ENCODE assay signal across 25 mouse cellular contexts in genomic region chr15:103362333-103362732, GRCm38 (mm10). TPM values are rescaled to one million over a fixed set of nuclear protein-coding genes. Genes with fewer than 3 reads are reported as not detected.
DNase-seq lines count a peak whose midpoint lies in the region; ATAC-seq and TF ChIP-seq lines count a peak whose summit lies in the region.
"Had no signal": no experiment of that assay in that cellular context is flagged by ENCODE, and none has a peak within 500 bp of the region (broad histone marks: within the 10 kb centered on the region; RNA-seq: fewer than 3 reads in every experiment).

No protein-coding gene starts in this region.

- peak overlapping the region; percentile 28 for H3K27ac ChIP-seq in gastrocnemius, adult 2 months
- H3K27ac ChIP-seq in liver, embryonic 16.5 days (ENCODE audit: low read length): peak overlapping the region; percentile 68
- H3K27ac ChIP-seq in hindbrain, embryonic 14.5 days: no peak overlapping the region
- H3K27ac ChIP-seq: hindbrain, embryonic 12.5 days; limb, embryonic 15.5 days; stomach, postnatal 0 days had no signal

- peaks cover 66% of the 10 kb centered on the region for H3K4me1 ChIP-seq in liver, embryonic 16.5 days (ENCODE audit: control insufficient read depth, low read depth, low read length)
- H3K4me1 ChIP-seq in hindbrain, embryonic 14.5 days (replicated peaks; ENCODE audit: control insufficient read depth, insufficient read depth, low read length): peaks cover 11% of the 10 kb centered on the region

- 0 out of 2 replicates have a peak overlapping the region, but pooled peaks have one; percentile 5 for H3K4me2 ChIP-seq in liver, embryonic 16.5 days (ENCODE audit: low read depth, low read length)
- no peak overlapping the region for H3K4me2 ChIP-seq in hindbrain, embryonic 14.5 days (replicated peaks)
- H3K4me2 ChIP-seq: hindbrain, embryonic 12.5 days; limb, embryonic 15.5 days had no signal

- H3K27me3 ChIP-seq in liver, embryonic 16.5 days (ENCODE audit: control insufficient read depth, insufficient read depth, low read depth, low read length): peaks cover 6% of the 10 kb centered on the region
- H3K27me3 ChIP-seq in hindbrain, embryonic 14.5 days (ENCODE audit: control insufficient read depth, insufficient read depth, low read length): peaks cover 7% of the 10 kb centered on the region; the same call in 1 of the 2 replicates
- H3K27me3 ChIP-seq: limb, embryonic 15.5 days had no signal

- no peak overlapping the region for H3K9ac ChIP-seq in liver, embryonic 16.5 days (ENCODE audit: low read depth, low read length)
- H3K9ac ChIP-seq in hindbrain, embryonic 14.5 days: no peak overlapping the region
- H3K9ac ChIP-seq: hindbrain, embryonic 12.5 days; limb, embryonic 15.5 days had no signal

- no peaks in the 10 kb centered on the region for H3K36me3 ChIP-seq in liver, embryonic 16.5 days (ENCODE audit: control insufficient read depth, insufficient read depth)
- no peaks in the 10 kb centered on the region for H3K36me3 ChIP-seq in hindbrain, embryonic 14.5 days (replicated peaks; ENCODE audit: control insufficient read depth, insufficient read depth)
- H3K36me3 ChIP-seq: hindbrain, embryonic 12.5 days had no signal

- H3K9me3 ChIP-seq in liver, embryonic 16.5 days (replicated peaks; ENCODE audit: control insufficient read depth, low read length): no peaks in the 10 kb centered on the region
- no peaks in the 10 kb centered on the region for H3K9me3 ChIP-seq in hindbrain, embryonic 14.5 days (ENCODE audit: control insufficient read depth, low read length)
- H3K9me3 ChIP-seq: heart, embryonic 10.5 days; hindbrain, embryonic 12.5 days; limb, embryonic 15.5 days had no signal

- TF ChIP-seq CTCF in gastrocnemius, adult 2 months (IDR thresholded peaks at IDR 0.05): no peak

- intact Hi-C loops in gastrocnemius, adult 2 months (cut with DNase I): no loop called here

- 19% methylated on average over 6 of the region's 7 CpGs for WGBS in liver, embryonic 16.5 days (ENCODE audit: insufficient replicate concordance)
- WGBS in hindbrain, embryonic 14.5 days: 86% methylated on average over 6 of the region's 7 CpGs

- DNase-seq in gastrocnemius, adult 2 months: no peak
- DNase-seq in gastrocnemius, adult 8-10 months (ENCODE audit: low spot score in 2 of 2): no peak
- DNase-seq in 416B (ENCODE audit: low read depth): peak; percentile 34
- DNase-seq in liver: peak; percentile 60
- no peak for DNase-seq in thymus, postnatal 4 days
- no peak for DNase-seq in hindbrain, embryonic 14.5 days (ENCODE audit: low spot score)
- DNase-seq: adrenal gland, postnatal 36 days; cerebellum, adult 2 months; cerebellum, postnatal 36 days; gastrocnemius, postnatal 10 days; kidney, adult 2 months; kidney, postnatal 14 days; lung, postnatal 10 days; right cerebral cortex, postnatal 4 days had no signal

- H3K4me3 ChIP-seq in gastrocnemius, adult 2 months: no peak overlapping the region
- H3K4me3 ChIP-seq in liver, embryonic 16.5 days (ENCODE audit: low read depth, low read length): no peak overlapping the region
- H3K4me3 ChIP-seq in hindbrain, embryonic 14.5 days (replicated peaks; ENCODE audit: low read length): no peak overlapping the region
- H3K4me3 ChIP-seq: heart, embryonic 10.5 days; hindbrain, embryonic 12.5 days; limb, embryonic 15.5 days had no signal

- ATAC-seq in liver, embryonic 16.5 days (ENCODE audit: low read depth): peak; percentile 36
- ATAC-seq in monocyte, adult 5-6 weeks (replicated peaks; ENCODE audit: insufficient number of reproducible peaks, low FRiP score, low TSS enrichment, poor library complexity, severe bottlenecking): no peak
- no peak for ATAC-seq in hindbrain, embryonic 14.5 days (ENCODE audit: low FRiP score)
- ATAC-seq: CD4-positive, CD25-positive, alpha-beta regulatory T cell, adult 4 months; inflammation-experienced regulatory T-cells, adult 6 months; midbrain, embryonic 16.5 days had no signal

RNA-seq across cellular contexts. Expression of gene Itga5, which starts 4.2 kb away (rescaled TPM):
- total RNA-seq in gastrocnemius, adult 2 months (2021): 1 to 10 TPM; 5.0 to 10.0 TPM
- 1 to 10 TPM; 4.0 to 4.9 (median 4.5) TPM for total RNA-seq in gastrocnemius, adult 8-10 months (2022)
- polyA plus RNA-seq in liver, embryonic 16.5 days (2015; fragmentation: Nextera tagmentation; extraction: Ambion mirVana): 18.4 and 19.6 TPM in 2 replicates
- 3.1 to 26.6 TPM (median 11.4 TPM) in 3 replicates for total RNA-seq in monocyte, adult 5-6 weeks (2017)
- polyA plus RNA-seq in hindbrain, embryonic 14.5 days (2014; fragmentation: Nextera tagmentation; extraction: Ambion mirVana): 7.7 and 8.1 TPM in 2 replicates

RNA-seq across cellular contexts. Expression of gene Zfp385a, which starts 22.4 kb away (rescaled TPM):
- 10 to 100 TPM in 1 of 2 experiments, 1 to 10 TPM in 1; 8.0 to 13.0 TPM for total RNA-seq in gastrocnemius, adult 2 months (2021)
- total RNA-seq in gastrocnemius, adult 8-10 months (2022): 1 to 10 TPM; 5.7 to 6.4 (median 5.9) TPM
- 5.5 and 7.0 TPM in 2 replicates for polyA plus RNA-seq in liver, embryonic 16.5 days (2015; fragmentation: Nextera tagmentation; extraction: Ambion mirVana)
- total RNA-seq in monocyte, adult 5-6 weeks (2017): 0.85 to 3.7 TPM (median 1.7 TPM) in 3 replicates
- 25.7 and 25.9 TPM in 2 replicates for polyA plus RNA-seq in hindbrain, embryonic 14.5 days (2014; fragmentation: Nextera tagmentation; extraction: Ambion mirVana)
- polyA plus RNA-seq: CD4-positive, CD25-positive, alpha-beta regulatory T cell, adult 4 months; inflammation-experienced regulatory T-cells, adult 6 months had no signal

RNA-seq across cellular contexts. Expression of gene Gpr84, which starts 51.9 kb away (rescaled TPM):
- not detected for total RNA-seq in gastrocnemius, adult 2 months (2021)
- not detected for total RNA-seq in gastrocnemius, adult 8-10 months (2022)
- 1.0 and 1.1 TPM in 2 replicates for polyA plus RNA-seq in liver, embryonic 16.5 days (2015; fragmentation: Nextera tagmentation; extraction: Ambion mirVana)
- total RNA-seq in monocyte, adult 5-6 weeks (2017): 0.53 to 1.2 TPM (median 0.87 TPM) in 3 replicates
- polyA plus RNA-seq in hindbrain, embryonic 14.5 days (2014; fragmentation: Nextera tagmentation; extraction: Ambion mirVana): 0.12 and 0.39 TPM in 2 replicates
- total RNA-seq: adrenal gland, postnatal 36 days had no signal
- polyA plus RNA-seq: CD4-positive, CD25-positive, alpha-beta regulatory T cell, adult 4 months; forebrain, embryonic 11.5 days; inflammation-experienced regulatory T-cells, adult 6 months; thymus, postnatal 0 days had no signal

Comparison
In these comparisons a context has a peak if more than half of its experiments do, and no peak if none do; other contexts are left out.
1. DNase-seq: peak in 416B (single experiment) and liver (single experiment); none in gastrocnemius, adult 2 months (single experiment), gastrocnemius, adult 8-10 months (0 of 2), thymus, postnatal 4 days (single experiment) and hindbrain, embryonic 14.5 days (single experiment).